Mouse (Mus musculus) heart, postnatal 0 days (tissue): ENCODE measurements around the gene Id1.

Source experiments
- CTCF ChIP-seq: IDR thresholded peaks from 2 replicates; pipeline ENCODE4 v1.5.1; 2016; ENCODE audit warnings: antibody characterized with exemption, control low read depth, low read depth
- EP300 ChIP-seq: IDR thresholded peaks from 2 replicates; pipeline ENCODE4 v1.6.1; 2016; ENCODE audit warnings: antibody characterized with exemption, low read depth

DNA sequence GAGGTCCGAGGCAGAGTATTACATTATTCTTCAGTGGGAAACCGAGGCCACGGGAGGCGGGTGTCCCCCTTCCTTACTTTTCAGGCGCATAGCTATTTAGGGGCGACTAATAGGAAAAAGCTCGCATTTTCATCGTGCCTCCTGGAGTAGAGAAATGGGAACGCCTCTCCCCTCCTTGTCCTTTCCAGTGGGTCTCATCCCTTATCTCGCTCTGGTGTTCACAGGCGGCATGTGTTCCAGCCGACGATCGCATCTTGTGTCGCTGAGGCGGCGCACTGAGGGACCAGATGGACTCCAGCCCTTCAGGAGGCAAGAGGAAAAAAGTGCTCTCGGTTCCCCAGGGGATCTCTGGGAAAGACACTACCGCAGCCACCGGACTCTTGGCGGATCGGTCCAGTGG is 697 bp downstream of the Id1 start:
- TF ChIP-seq CTCF, result no peak
- no peak for TF ChIP-seq EP300
